Mouse (Mus musculus): Measurements from ENCODE around the gene Slc5a2. TPM values are rescaled to one million over a fixed set of nuclear protein-coding genes. Genes with fewer than 3 reads are reported as not detected.

Slc5a2 gene
- polyA plus RNA-seq, 1 experiment from 2014 or later, result 2.2 TPM

DNA sequence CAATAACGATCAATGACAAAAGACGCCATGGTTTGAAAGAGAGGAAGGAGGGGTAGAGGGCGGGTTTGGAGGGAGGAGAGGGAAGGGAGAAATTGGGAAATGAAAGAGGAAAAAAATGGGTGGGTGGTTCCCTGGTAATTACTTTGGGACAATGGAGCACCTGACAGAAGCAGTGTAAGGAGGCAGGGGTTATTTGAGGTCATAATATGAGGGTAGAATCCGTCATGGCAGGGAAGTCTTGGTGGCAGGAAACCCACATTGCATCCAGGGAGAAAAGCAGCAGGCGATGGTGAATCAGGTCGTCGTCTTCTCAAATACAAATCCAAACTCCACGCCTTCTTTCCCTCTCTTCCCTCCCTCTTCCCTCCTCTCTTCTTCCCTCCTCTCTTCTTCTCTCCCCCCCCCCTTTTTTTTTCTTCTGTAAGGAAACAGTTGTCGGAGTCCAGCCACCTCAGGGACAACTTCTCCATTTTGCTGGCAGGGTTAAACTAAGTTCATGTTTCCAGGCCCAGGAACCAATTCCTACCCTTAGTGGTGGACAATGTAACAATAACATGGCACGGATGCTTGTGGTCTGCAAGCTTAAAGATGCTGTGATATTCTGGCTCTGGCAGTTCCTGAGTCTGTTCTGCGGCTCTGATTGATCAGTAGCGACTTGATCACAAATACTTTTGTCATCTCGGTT is 47.1 kb downstream of the Slc5a2 start:
- Histone ChIP-seq H3K4me3 (ENCODE audit: low read length) (no peak overlapping the region), H3K27me3 (ENCODE audit: control insufficient read depth, insufficient read depth, low read length) (no peaks in the 10 kb centered on the region), H3K27ac (ENCODE audit: low read depth, low read length) (no peak overlapping the region), H3K4me1 (ENCODE audit: control insufficient read depth, insufficient read depth, low read length) (peaks cover 20% of the 10 kb centered on the region), H3K36me3 (ENCODE audit: control insufficient read depth, insufficient read depth, low read length) (no peaks in the 10 kb centered on the region), H3K4me2 (replicated peaks; ENCODE audit: low read depth, low read length) (no peak overlapping the region), H3K9ac (ENCODE audit: low read depth, low read length) (no peak overlapping the region), H3K9me3 (ENCODE audit: control insufficient read depth, low read length) (no peaks in the 10 kb centered on the region)
- ATAC-seq (ENCODE audit: low FRiP score, low TSS enrichment), result no peak
- 69% methylated on average over 13 of the region's 13 CpGs for WGBS

DNA sequence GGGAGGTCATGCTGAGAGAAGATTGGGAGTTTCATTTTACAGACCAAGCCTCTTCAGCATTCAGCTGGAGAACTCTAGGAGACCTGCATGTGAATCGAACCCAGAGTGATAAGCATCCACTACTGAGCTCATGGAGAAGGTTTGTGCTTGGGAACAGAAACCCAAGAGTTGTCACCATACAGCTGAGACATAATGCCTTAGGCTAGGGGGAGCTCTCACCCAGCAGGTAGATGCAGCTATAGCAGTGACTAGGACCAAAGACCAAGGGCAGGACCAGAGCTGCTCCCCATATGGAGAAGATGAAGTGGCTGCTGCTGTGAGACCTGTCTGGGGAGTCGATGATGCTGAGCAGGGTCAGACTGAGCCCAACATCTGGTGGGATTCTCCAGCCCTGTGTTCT is 48.1 kb downstream of the Slc5a2 start:
- Histone ChIP-seq H3K9me3 (ENCODE audit: control insufficient read depth, low read length) (no peaks in the 10 kb centered on the region), H3K9ac (ENCODE audit: low read depth, low read length) (no peak overlapping the region), H3K36me3 (ENCODE audit: control insufficient read depth, insufficient read depth, low read length) (no peaks in the 10 kb centered on the region), H3K4me2 (replicated peaks; ENCODE audit: low read depth, low read length) (no peak overlapping the region), H3K27me3 (ENCODE audit: control insufficient read depth, insufficient read depth, low read length) (no peaks in the 10 kb centered on the region), H3K27ac (ENCODE audit: low read depth, low read length) (no peak overlapping the region), H3K4me1 (ENCODE audit: control insufficient read depth, insufficient read depth, low read length) (peaks cover 20% of the 10 kb centered on the region), H3K4me3 (ENCODE audit: low read length) (no peak overlapping the region)
- no peak for ATAC-seq (ENCODE audit: low FRiP score, low TSS enrichment)
- WGBS, result 92% methylated on average over 2 of the region's 2 CpGs

GRCm38 (mm10) chr7:128314491-128314890 is 49.0 kb downstream of the Slc5a2 start:
- no peaks in the 10 kb centered on the region for H3K9me3 ChIP-seq (ENCODE audit: control insufficient read depth, low read length)
- H3K4me2 ChIP-seq (replicated peaks; ENCODE audit: low read depth, low read length), result no peak overlapping the region
- H3K27ac ChIP-seq (ENCODE audit: low read depth, low read length), result no peak overlapping the region
- no peaks in the 10 kb centered on the region for H3K36me3 ChIP-seq (ENCODE audit: control insufficient read depth, insufficient read depth, low read length)
- no peaks in the 10 kb centered on the region for H3K27me3 ChIP-seq (ENCODE audit: control insufficient read depth, insufficient read depth, low read length)
- ATAC-seq (ENCODE audit: low FRiP score, low TSS enrichment), result no peak
- peaks cover 15% of the 10 kb centered on the region for H3K4me1 ChIP-seq (ENCODE audit: control insufficient read depth, insufficient read depth, low read length)
- H3K4me3 ChIP-seq (ENCODE audit: low read length), result no peak overlapping the region
- no peak overlapping the region for H3K9ac ChIP-seq (ENCODE audit: low read depth, low read length)
- 85% methylated on average over 7 of the region's 7 CpGs for WGBS

DNA sequence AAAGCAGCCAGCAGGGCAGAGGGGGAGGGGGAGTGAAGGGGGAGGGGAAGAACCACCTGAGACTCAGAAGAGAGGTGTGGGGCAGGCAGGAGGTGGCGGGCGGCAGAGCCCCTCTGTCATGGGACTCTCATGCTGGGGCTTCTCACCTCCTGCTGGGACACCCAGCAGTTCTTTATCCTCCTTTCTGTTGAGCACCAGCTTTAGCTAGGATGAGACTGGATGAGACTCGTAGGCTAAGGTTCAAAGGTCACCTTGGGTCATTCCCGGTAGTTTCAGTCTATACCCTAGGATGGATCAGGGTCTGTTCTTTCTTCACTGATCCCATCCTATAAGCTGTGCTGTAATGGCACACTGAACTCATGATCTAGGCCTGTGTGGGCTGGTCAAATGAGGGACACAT is 51.6 kb downstream of the Slc5a2 start:
- no peak overlapping the region for H3K9ac ChIP-seq (ENCODE audit: low read depth, low read length)
- no peak for ATAC-seq (ENCODE audit: low FRiP score, low TSS enrichment)
- H3K36me3 ChIP-seq (ENCODE audit: control insufficient read depth, insufficient read depth, low read length), result no peaks in the 10 kb centered on the region
- H3K4me3 ChIP-seq (ENCODE audit: low read length), result no peak overlapping the region
- no peaks in the 10 kb centered on the region for H3K9me3 ChIP-seq (ENCODE audit: control insufficient read depth, low read length)
- H3K27me3 ChIP-seq (ENCODE audit: control insufficient read depth, insufficient read depth, low read length), result no peaks in the 10 kb centered on the region
- 71% methylated on average over 4 of the region's 4 CpGs for WGBS
- no peak overlapping the region for H3K27ac ChIP-seq (ENCODE audit: low read depth, low read length)
- 0 out of 2 replicates have a peak, but pooled peaks cover 9% of the 10 kb centered on the region for H3K4me1 ChIP-seq (ENCODE audit: control insufficient read depth, insufficient read depth, low read length)
- no peak overlapping the region for H3K4me2 ChIP-seq (replicated peaks; ENCODE audit: low read depth, low read length)

DNA sequence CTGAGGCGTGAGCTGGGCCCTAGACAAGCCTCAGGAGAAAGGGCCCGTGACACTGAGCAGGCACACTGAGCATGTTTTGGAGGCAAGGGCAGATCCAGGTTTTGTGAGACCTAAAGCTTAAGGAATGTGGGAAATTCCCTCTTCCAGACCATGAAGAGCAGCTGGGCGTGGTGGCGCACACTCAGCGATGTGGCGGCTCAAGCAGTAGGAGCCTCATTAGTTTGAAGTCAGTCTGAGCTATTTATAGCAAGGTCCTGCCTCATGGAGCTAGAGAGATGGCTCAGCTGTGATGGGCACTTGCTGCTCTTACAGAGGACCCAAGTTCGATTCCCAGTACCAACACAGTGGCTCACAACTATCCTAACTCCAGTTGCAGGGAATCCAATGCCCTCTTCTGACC is 53.7 kb downstream of the Slc5a2 start:
- H3K4me1 ChIP-seq (ENCODE audit: control insufficient read depth, insufficient read depth, low read length), result 0 out of 2 replicates have a peak, but pooled peaks cover 8% of the 10 kb centered on the region
- no peak overlapping the region for H3K27ac ChIP-seq (ENCODE audit: low read depth, low read length)
- 79% methylated on average over 7 of the region's 7 CpGs for WGBS

DNA sequence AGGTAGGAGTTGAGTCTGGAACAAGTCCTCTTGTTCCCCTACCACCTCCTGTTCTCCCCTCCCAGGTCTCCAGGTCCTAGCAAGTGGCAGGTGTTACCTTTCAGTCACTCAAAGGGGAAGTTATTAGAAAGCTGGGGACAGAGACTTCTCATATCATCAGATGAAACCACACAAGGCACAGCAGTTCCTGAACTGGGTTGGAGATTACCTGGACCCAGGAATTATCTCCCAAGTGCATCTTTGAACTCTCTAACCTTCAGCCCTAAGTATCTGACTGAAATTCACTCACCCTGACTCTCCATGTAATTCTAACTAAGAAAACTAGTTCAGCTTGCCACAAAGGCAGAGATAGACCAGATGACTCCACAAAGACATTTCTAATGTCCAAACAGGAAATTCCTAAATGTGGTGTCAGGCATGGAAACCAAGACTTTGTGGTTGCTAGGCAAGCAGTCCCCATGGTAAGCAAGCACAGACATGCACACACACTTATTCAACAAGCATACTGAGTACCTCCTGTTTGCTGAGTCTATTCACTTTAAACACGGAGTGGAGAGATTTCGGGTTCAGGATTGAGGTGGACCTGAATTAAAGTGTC is 54.9 kb downstream of the Slc5a2 start:
- Histone ChIP-seq H3K27me3 (ENCODE audit: control insufficient read depth, insufficient read depth, low read length) (no peaks in the 10 kb centered on the region), H3K4me2 (replicated peaks; ENCODE audit: low read depth, low read length) (no peak overlapping the region), H3K4me1 (ENCODE audit: control insufficient read depth, insufficient read depth, low read length) (0 out of 2 replicates have a peak, but pooled peaks cover 8% of the 10 kb centered on the region), H3K9me3 (ENCODE audit: control insufficient read depth, low read length) (no peaks in the 10 kb centered on the region), H3K9ac (ENCODE audit: low read depth, low read length) (no peak overlapping the region), H3K27ac (ENCODE audit: low read depth, low read length) (no peak overlapping the region), H3K36me3 (ENCODE audit: control insufficient read depth, insufficient read depth, low read length) (no peaks in the 10 kb centered on the region), H3K4me3 (ENCODE audit: low read length) (no peak overlapping the region)
- ATAC-seq (ENCODE audit: low FRiP score, low TSS enrichment), result no peak
- WGBS, result 84% methylated on average over 2 of the region's 2 CpGs

More for the DNA sequence above, 53.7 kb downstream of the Slc5a2 start:
- peak; percentile 21; the same call in 1 of the 2 replicates for ATAC-seq (ENCODE audit: low FRiP score, low TSS enrichment)
- Histone ChIP-seq H3K36me3 (ENCODE audit: control insufficient read depth, insufficient read depth, low read length) (no peaks in the 10 kb centered on the region), H3K4me3 (ENCODE audit: low read length) (no peak overlapping the region), H3K4me2 (replicated peaks; ENCODE audit: low read depth, low read length) (no peak overlapping the region), H3K27me3 (ENCODE audit: control insufficient read depth, insufficient read depth, low read length) (no peaks in the 10 kb centered on the region), H3K9ac (ENCODE audit: low read depth, low read length) (no peak overlapping the region), H3K9me3 (ENCODE audit: control insufficient read depth, low read length) (no peaks in the 10 kb centered on the region)

DNA sequence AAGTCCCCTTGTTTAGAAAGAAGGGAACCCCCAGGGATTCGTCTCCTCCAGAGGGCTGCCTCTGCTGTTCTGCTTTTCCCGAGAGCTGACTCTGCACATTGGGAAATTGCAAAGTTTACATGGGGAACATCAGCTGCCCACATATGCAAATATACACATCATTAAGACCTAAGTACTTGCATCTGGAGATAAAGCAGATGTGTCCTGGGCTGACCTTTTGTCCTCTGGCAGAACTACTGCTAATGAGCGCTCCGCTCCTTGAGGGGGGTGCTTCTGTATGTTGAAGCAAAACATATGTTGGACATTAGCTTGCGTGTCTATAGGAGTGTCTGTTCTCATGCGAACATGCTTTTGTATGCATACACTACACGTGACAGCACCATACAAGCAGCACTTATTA is 55.8 kb downstream of the Slc5a2 start:
- no peak for ATAC-seq (ENCODE audit: low FRiP score, low TSS enrichment)
- H3K27ac ChIP-seq (ENCODE audit: low read depth, low read length), result no peak overlapping the region

More for the DNA sequence above, 55.8 kb downstream of the Slc5a2 start:
- Histone ChIP-seq H3K36me3 (ENCODE audit: control insufficient read depth, insufficient read depth, low read length) (no peaks in the 10 kb centered on the region), H3K4me1 (ENCODE audit: control insufficient read depth, insufficient read depth, low read length) (0 out of 2 replicates have a peak, but pooled peaks cover 8% of the 10 kb centered on the region), H3K4me2 (replicated peaks; ENCODE audit: low read depth, low read length) (no peak overlapping the region), H3K9me3 (ENCODE audit: control insufficient read depth, low read length) (no peaks in the 10 kb centered on the region), H3K4me3 (ENCODE audit: low read length) (no peak overlapping the region), H3K27me3 (ENCODE audit: control insufficient read depth, insufficient read depth, low read length) (no peaks in the 10 kb centered on the region), H3K9ac (ENCODE audit: low read depth, low read length) (no peak overlapping the region)
- 66% methylated on average over 7 of the region's 7 CpGs for WGBS

Small RNA genes lying within 50 kb of the gene (microRNA-seq; reads per million reads assigned to microRNA genes)
- 0.84 reads per million for gene Mir3103

Other genes starting within 250 kb of the Slc5a2 start
- gene Itgam, start 203.0 kb upstream of the Slc5a2 start, polyA plus RNA-seq (2014; fragmentation: Nextera tagmentation; extraction: Ambion mirVana), result 0.14 and 0.54 TPM in 2 replicates
- not detected in 2 replicates for gene Gm49368, start 203.0 kb upstream of the Slc5a2 start, polyA plus RNA-seq (2014; fragmentation: Nextera tagmentation; extraction: Ambion mirVana)
- gene Itgax, start 136.1 kb upstream of the Slc5a2 start, polyA plus RNA-seq (2014; fragmentation: Nextera tagmentation; extraction: Ambion mirVana), result 0.05 TPM in 1 of 2 replicates, not detected in the other
- not detected in 2 replicates for gene Itgad, start 111.3 kb upstream of the Slc5a2 start, polyA plus RNA-seq (2014; fragmentation: Nextera tagmentation; extraction: Ambion mirVana)
- gene Cox6a2, start 59.3 kb upstream of the Slc5a2 start, polyA plus RNA-seq (2014; fragmentation: Nextera tagmentation; extraction: Ambion mirVana), result not detected in 2 replicates
- 11.7 and 12.9 TPM in 2 replicates for gene Armc5, start 28.3 kb upstream of the Slc5a2 start, polyA plus RNA-seq (2014; fragmentation: Nextera tagmentation; extraction: Ambion mirVana)
- 7.5 and 9.5 TPM in 2 replicates for gene 9130023H24Rik, start 27.6 kb upstream of the Slc5a2 start, polyA plus RNA-seq (2014; fragmentation: Nextera tagmentation; extraction: Ambion mirVana)
- gene Tgfb1i1, start 18.8 kb upstream of the Slc5a2 start, polyA plus RNA-seq (2014; fragmentation: Nextera tagmentation; extraction: Ambion mirVana), result 44.3 and 61.7 TPM in 2 replicates
- gene BC017158, start 32.5 kb downstream of the Slc5a2 start, polyA plus RNA-seq (2014; fragmentation: Nextera tagmentation; extraction: Ambion mirVana), result 26.9 and 32.1 TPM in 2 replicates
- 7.6 and 8.7 TPM in 2 replicates for gene Rgs10, start 153.1 kb downstream of the Slc5a2 start, polyA plus RNA-seq (2014; fragmentation: Nextera tagmentation; extraction: Ambion mirVana)
- gene Tial1, start 196.1 kb downstream of the Slc5a2 start, polyA plus RNA-seq (2014; fragmentation: Nextera tagmentation; extraction: Ambion mirVana), result 40.0 and 41.0 TPM in 2 replicates

All from kidney, embryonic 14.5 days (tissue).